Mouse (Mus musculus) liver, embryonic 11.5 days (tissue): ENCODE measurements at regions not wholly inside any gene's neighbourhood (a gene's known extent, or its start where the extent isn't known, plus 50 kb on each side); places are given as distances from the start of the nearest gene placed in this dataset.

Experiments
- ATAC-seq: fragments of 200-750 bp; cut with Nextera tagmentation; replicated peaks from 2 replicates; pipeline ENCODE4 v1.8.0; 2017; ENCODE audit warnings: moderate number of reproducible peaks, mild to moderate bottlenecking, moderate TSS enrichment, moderate library complexity; ENCODE audit not compliant: low FRiP score
- DNase-seq: peaks from one replicate; pipeline ENCODE4 v3.0.0-alpha.2; 2017; ENCODE audit warnings: low spot score
- H3K27ac ChIP-seq: fragments of 300-500 bp; sonication (generic); 2 replicates; pipeline ENCODE4 v1.5.1; 2014; ENCODE audit warnings: mild to moderate bottlenecking, low read depth, low read length, control low read depth
- H3K27me3 ChIP-seq: fragments of 300-500 bp; sonication (generic); replicated peaks from 2 replicates; pipeline ENCODE4 v1.6.1; 2014; ENCODE audit warnings: low read length, mixed read lengths; ENCODE audit not compliant: control insufficient read depth, insufficient read depth
- H3K36me3 ChIP-seq: fragments of 300-500 bp; sonication (generic); 2 replicates; pipeline ENCODE4 v1.6.1; 2014; ENCODE audit warnings: mild to moderate bottlenecking, low read length, moderate library complexity, mixed read lengths; ENCODE audit not compliant: control insufficient read depth, insufficient read depth
- H3K4me1 ChIP-seq: fragments of 300-500 bp; sonication (generic); replicated peaks from 2 replicates; pipeline ENCODE4 v1.6.1; 2014; ENCODE audit warnings: low read length, mixed read lengths; ENCODE audit not compliant: control insufficient read depth, insufficient read depth
- H3K4me2 ChIP-seq: fragments of 300-500 bp; sonication (generic); 2 replicates; pipeline ENCODE4 v1.6.1; 2014; ENCODE audit warnings: mild to moderate bottlenecking, control low read depth, moderate library complexity
- H3K4me3 ChIP-seq: fragments of 300-500 bp; sonication (generic); 2 replicates; pipeline ENCODE4 v1.5.1; 2014; ENCODE audit warnings: low read depth, low read length, control low read depth
- H3K9ac ChIP-seq: fragments of 300-500 bp; sonication (generic); 2 replicates; pipeline ENCODE4 v1.6.1; 2014; ENCODE audit warnings: low read depth, low read length, control low read depth
- H3K9me3 ChIP-seq: fragments of 300-500 bp; sonication (generic); 2 replicates; pipeline ENCODE4 v1.6.1; 2016; ENCODE audit warnings: low read length, inconsistent platforms, mixed read lengths; ENCODE audit not compliant: control insufficient read depth
- WGBS: fragments of 180-500 bp; shearing (Covaris S2); extraction: QIAGEN DNeasy Blood & Tissue Kit; methylation state at CpG from one replicate; pipeline ENCODE4 v1.1.7; 2014; 5-methylcytosine and 5-hydroxymethylcytosine counted together

GRCm38 (mm10) chr10:95056541-95056940 lies 111.9 kb upstream of the Plxnc1 start:
- Histone ChIP-seq H3K4me1 (no peaks in the 10 kb centered on the region), H3K9me3 (no peaks in the 10 kb centered on the region), H3K4me3 (no peak overlapping the region), H3K36me3 (no peaks in the 10 kb centered on the region), H3K27ac (no peak overlapping the region), H3K4me2 (no peak overlapping the region), H3K27me3 (no peaks in the 10 kb centered on the region), H3K9ac (no peak overlapping the region)
- WGBS, result 81% methylated on average over 4 of the region's 4 CpGs
- ATAC-seq (no peak), DNase-seq (no peak)

GRCm38 (mm10) chr10:95054869-95055268 lies 110.2 kb upstream of the Plxnc1 start:
- H3K27ac ChIP-seq, result no peak overlapping the region
- no peaks in the 10 kb centered on the region for H3K36me3 ChIP-seq
- no peak overlapping the region for H3K4me2 ChIP-seq
- H3K4me1 ChIP-seq, result no peaks in the 10 kb centered on the region
- no peak for DNase-seq
- WGBS, result 79% methylated on average over 3 of the region's 3 CpGs
- H3K4me3 ChIP-seq, result no peak overlapping the region
- no peak overlapping the region for H3K9ac ChIP-seq
- no peaks in the 10 kb centered on the region for H3K27me3 ChIP-seq
- no peak for ATAC-seq
- H3K9me3 ChIP-seq, result no peaks in the 10 kb centered on the region

GRCm38 (mm10) chr10:95048790-95049189 lies 104.2 kb upstream of the Plxnc1 start:
- no peaks in the 10 kb centered on the region for H3K9me3 ChIP-seq
- H3K4me3 ChIP-seq, result no peak overlapping the region
- H3K27ac ChIP-seq, result no peak overlapping the region
- no peaks in the 10 kb centered on the region for H3K36me3 ChIP-seq
- no peak overlapping the region for H3K4me2 ChIP-seq
- DNase-seq (no peak), ATAC-seq (no peak)
- no peaks in the 10 kb centered on the region for H3K4me1 ChIP-seq
- 79% methylated on average over 5 of the region's 5 CpGs for WGBS
- H3K9ac ChIP-seq, result no peak overlapping the region
- H3K27me3 ChIP-seq, result no peaks in the 10 kb centered on the region

GRCm38 (mm10) chr10:95043978-95044377 lies 99.3 kb upstream of the Plxnc1 start:
- H3K36me3 ChIP-seq, result no peaks in the 10 kb centered on the region
- H3K27me3 ChIP-seq, result no peaks in the 10 kb centered on the region
- no peak overlapping the region for H3K9ac ChIP-seq
- DNase-seq, result no peak
- H3K4me3 ChIP-seq, result no peak overlapping the region
- no peak for ATAC-seq
- WGBS, result 49% methylated on average over 7 of the region's 7 CpGs
- H3K27ac ChIP-seq, result no peak overlapping the region
- H3K4me2 ChIP-seq, result no peak overlapping the region
- H3K9me3 ChIP-seq, result no peaks in the 10 kb centered on the region
- H3K4me1 ChIP-seq, result no peaks in the 10 kb centered on the region

GRCm38 (mm10) chr10:95040258-95040895 lies 95.7 kb upstream of the Plxnc1 start:
- DNase-seq (no peak), ATAC-seq (no peak)
- Histone ChIP-seq H3K9ac (no peak overlapping the region), H3K4me3 (no peak overlapping the region), H3K9me3 (no peaks in the 10 kb centered on the region), H3K4me2 (no peak overlapping the region), H3K27me3 (no peaks in the 10 kb centered on the region), H3K27ac (no peak overlapping the region), H3K4me1 (no peaks in the 10 kb centered on the region), H3K36me3 (no peaks in the 10 kb centered on the region)
- 67% methylated on average over 6 of the region's 6 CpGs for WGBS

- H3K9ac ChIP-seq, result no peak overlapping the region
- 58% methylated on average over 4 of the region's 4 CpGs for WGBS
- no peak overlapping the region for H3K27ac ChIP-seq
- DNase-seq (no peak), ATAC-seq (no peak)
- no peak overlapping the region for H3K4me3 ChIP-seq
- no peaks in the 10 kb centered on the region for H3K9me3 ChIP-seq
- H3K4me1 ChIP-seq, result no peaks in the 10 kb centered on the region
- H3K27me3 ChIP-seq, result no peaks in the 10 kb centered on the region
- no peak overlapping the region for H3K4me2 ChIP-seq
- no peaks in the 10 kb centered on the region for H3K36me3 ChIP-seq
Observed at GRCm38 (mm10) chr10:95036043-95036697, 91.5 kb upstream of the Plxnc1 start.

- Histone ChIP-seq H3K36me3 (no peaks in the 10 kb centered on the region), H3K9me3 (no peaks in the 10 kb centered on the region), H3K4me3 (no peak overlapping the region), H3K27me3 (no peaks in the 10 kb centered on the region), H3K27ac (no peak overlapping the region), H3K9ac (no peak overlapping the region), H3K4me2 (no peak overlapping the region), H3K4me1 (no peaks in the 10 kb centered on the region)
- DNase-seq (no peak), ATAC-seq (no peak)
- WGBS, result 85% methylated on average over 3 of the region's 3 CpGs
Observed at GRCm38 (mm10) chr10:95035371-95035770, 90.7 kb upstream of the Plxnc1 start.

GRCm38 (mm10) chr10:95034566-95034965 lies 89.9 kb upstream of the Plxnc1 start:
- Histone ChIP-seq H3K4me1 (no peaks in the 10 kb centered on the region), H3K4me3 (no peak overlapping the region), H3K4me2 (no peak overlapping the region), H3K27ac (no peak overlapping the region), H3K36me3 (no peaks in the 10 kb centered on the region), H3K27me3 (no peaks in the 10 kb centered on the region), H3K9me3 (no peaks in the 10 kb centered on the region), H3K9ac (no peak overlapping the region)
- no peak for DNase-seq
- 73% methylated on average over 5 of the region's 5 CpGs for WGBS
- ATAC-seq, result no peak
